Mouse (Mus musculus): ENCODE data around the gene Gm5726. TPM values are rescaled to one million over a fixed set of nuclear protein-coding genes. Genes with fewer than 3 reads are reported as not detected.

The Gm5726 gene
- total RNA-seq (2023) = not detected

GRCm38 (mm10) chr7:20545657-20546056 is at the start of gene Gm5726:
Gm5726 (minus strand) TSS chr7:20545757.

GRCm38 (mm10) chr7:20576141-20576540 is 30.6 kb upstream of the Gm5726 start, which contains the start of gene Gm4141:
Gm4141 (minus strand) TSS chr7:20576241.

GRCm38 (mm10) chr7:20533537-20533936 is 12.0 kb downstream of the Gm5726 start, which contains the start of gene Vmn1r104:
Vmn1r104 (plus strand) TSS chr7:20533837.

GRCm38 (mm10) chr7:20510434-20510833 is 35.1 kb downstream of the Gm5726 start, which contains the start of gene Vmn1r103:
Vmn1r103 (minus strand) TSS chr7:20510534.

Other genes starting within 250 kb of the Gm5726 start
- gene Gm4133, start 211.7 kb downstream of the Gm5726 start, total RNA-seq (2023) = not detected
- not detected for gene Gm5728, start 170.3 kb downstream of the Gm5726 start, total RNA-seq (2023)
- not detected for gene Vmn1r100, start 127.8 kb downstream of the Gm5726 start, total RNA-seq (2023)
- gene Vmn1r101, start 103.2 kb downstream of the Gm5726 start, total RNA-seq (2023) = not detected
- not detected for gene Gm10670, start 70.8 kb downstream of the Gm5726 start, total RNA-seq (2023)
- not detected for gene Vmn1r103, start 35.2 kb downstream of the Gm5726 start, total RNA-seq (2023)
- gene Vmn1r104, start 11.9 kb downstream of the Gm5726 start, total RNA-seq (2023) = not detected
- gene Gm4141, start 30.5 kb upstream of the Gm5726 start, total RNA-seq (2023) = not detected
- gene Gm4513, start 53.3 kb upstream of the Gm5726 start, total RNA-seq (2023) = not detected
- not detected for gene Vmn1r107, start 123.2 kb upstream of the Gm5726 start, total RNA-seq (2023)
- gene Vmn1r111, start 157.5 kb upstream of the Gm5726 start, total RNA-seq (2023) = not detected
- not detected for gene Gm10668, start 184.9 kb upstream of the Gm5726 start, total RNA-seq (2023)
- not detected for gene Vmn1r112, start 225.4 kb upstream of the Gm5726 start, total RNA-seq (2023)
- not detected for gene Vmn1r113, start 241.5 kb upstream of the Gm5726 start, total RNA-seq (2023)